Mouse (Mus musculus): ENCODE results near the gene Cmpk1. TPM values are rescaled to one million over a fixed set of nuclear protein-coding genes. Genes with fewer than 3 reads are reported as not detected.

Cmpk1 gene
- polyA plus RNA-seq, 1 experiment = not detected

- WGBS = 83% methylated on average over 3 of the region's 3 CpGs
- Histone ChIP-seq H3K27ac (ENCODE audit: insufficient read depth, low read depth, low read length) (no peak overlapping the region), H3K4me1 (ENCODE audit: control insufficient read depth, insufficient read depth, low read length) (no peaks in the 10 kb centered on the region), H3K4me3 (ENCODE audit: insufficient read depth, low read depth, low read length) (no peak overlapping the region)
- TF ChIP-seq POLR2A (IDR thresholded peaks at IDR 0.05; ENCODE audit: insufficient read depth, low read depth, low read length) = no peak
- TF ChIP-seq CTCF (IDR thresholded peaks at IDR 0.05; ENCODE audit: insufficient read depth, low read depth, low read length) = no peak
These were observed 33.9 kb downstream of the Cmpk1 start for GRCm38 (mm10) chr4:114953172-114953571.

GRCm38 (mm10) chr4:114947852-114948481, 39.1 kb downstream of the Cmpk1 start:
- no peaks in the 10 kb centered on the region for H3K4me1 ChIP-seq (ENCODE audit: control insufficient read depth, insufficient read depth, low read length)
- H3K4me3 ChIP-seq (ENCODE audit: insufficient read depth, low read depth, low read length) = no peak overlapping the region
- TF ChIP-seq POLR2A (IDR thresholded peaks at IDR 0.05; ENCODE audit: insufficient read depth, low read depth, low read length) (no peak), CTCF (IDR thresholded peaks at IDR 0.05; ENCODE audit: insufficient read depth, low read depth, low read length) (no peak)
- no peak overlapping the region for H3K27ac ChIP-seq (ENCODE audit: insufficient read depth, low read depth, low read length)
- 65% methylated on average over 7 of the region's 7 CpGs for WGBS

GRCm38 (mm10) chr4:114947395-114947794, 39.6 kb downstream of the Cmpk1 start:
- Histone ChIP-seq H3K27ac (ENCODE audit: insufficient read depth, low read depth, low read length) (no peak overlapping the region), H3K4me1 (ENCODE audit: control insufficient read depth, insufficient read depth, low read length) (no peaks in the 10 kb centered on the region), H3K4me3 (ENCODE audit: insufficient read depth, low read depth, low read length) (no peak overlapping the region)
- 29% methylated on average over 6 of the region's 6 CpGs for WGBS
- TF ChIP-seq POLR2A (IDR thresholded peaks at IDR 0.05; ENCODE audit: insufficient read depth, low read depth, low read length) (no peak), CTCF (IDR thresholded peaks at IDR 0.05; ENCODE audit: insufficient read depth, low read depth, low read length) (no peak)

GRCm38 (mm10) chr4:114946416-114946815, 40.6 kb downstream of the Cmpk1 start:
- no peak for TF ChIP-seq CTCF (IDR thresholded peaks at IDR 0.05; ENCODE audit: insufficient read depth, low read depth, low read length)
- no peak for TF ChIP-seq POLR2A (IDR thresholded peaks at IDR 0.05; ENCODE audit: insufficient read depth, low read depth, low read length)
- Histone ChIP-seq H3K27ac (ENCODE audit: insufficient read depth, low read depth, low read length) (no peak overlapping the region), H3K4me3 (ENCODE audit: insufficient read depth, low read depth, low read length) (no peak overlapping the region), H3K4me1 (ENCODE audit: control insufficient read depth, insufficient read depth, low read length) (no peaks in the 10 kb centered on the region)
- 99% methylated on average over 4 of the region's 4 CpGs for WGBS

- TF ChIP-seq POLR2A (IDR thresholded peaks at IDR 0.05; ENCODE audit: insufficient read depth, low read depth, low read length) (no peak), CTCF (IDR thresholded peaks at IDR 0.05; ENCODE audit: insufficient read depth, low read depth, low read length) (no peak)
- Histone ChIP-seq H3K27ac (ENCODE audit: insufficient read depth, low read depth, low read length) (no peak overlapping the region), H3K4me1 (ENCODE audit: control insufficient read depth, insufficient read depth, low read length) (peaks cover 3% of the 10 kb centered on the region), H3K4me3 (ENCODE audit: insufficient read depth, low read depth, low read length) (no peak overlapping the region)
- WGBS = 61% methylated on average over 5 of the region's 5 CpGs
These were observed 42.0 kb downstream of the Cmpk1 start for GRCm38 (mm10) chr4:114945021-114945420.

GRCm38 (mm10) chr4:114942583-114942982, 44.5 kb downstream of the Cmpk1 start:
- TF ChIP-seq CTCF (IDR thresholded peaks at IDR 0.05; ENCODE audit: insufficient read depth, low read depth, low read length) = no peak
- TF ChIP-seq POLR2A (IDR thresholded peaks at IDR 0.05; ENCODE audit: insufficient read depth, low read depth, low read length) = no peak
- Histone ChIP-seq H3K4me1 (ENCODE audit: control insufficient read depth, insufficient read depth, low read length) (peaks cover 12% of the 10 kb centered on the region), H3K27ac (ENCODE audit: insufficient read depth, low read depth, low read length) (no peak overlapping the region), H3K4me3 (ENCODE audit: insufficient read depth, low read depth, low read length) (no peak overlapping the region)
- 66% methylated on average over 8 of the region's 8 CpGs for WGBS

GRCm38 (mm10) chr4:114942112-114942511, 44.9 kb downstream of the Cmpk1 start:
- 74% methylated on average over 4 of the region's 4 CpGs for WGBS
- Histone ChIP-seq H3K27ac (ENCODE audit: insufficient read depth, low read depth, low read length) (no peak overlapping the region), H3K4me1 (ENCODE audit: control insufficient read depth, insufficient read depth, low read length) (peaks cover 13% of the 10 kb centered on the region), H3K4me3 (ENCODE audit: insufficient read depth, low read depth, low read length) (no peak overlapping the region)
- TF ChIP-seq POLR2A (IDR thresholded peaks at IDR 0.05; ENCODE audit: insufficient read depth, low read depth, low read length) = no peak
- no peak for TF ChIP-seq CTCF (IDR thresholded peaks at IDR 0.05; ENCODE audit: insufficient read depth, low read depth, low read length)

- H3K27ac ChIP-seq (ENCODE audit: insufficient read depth, low read depth, low read length) = no peak overlapping the region
- 93% methylated on average over 4 of the region's 4 CpGs for WGBS
- no peak for TF ChIP-seq CTCF (IDR thresholded peaks at IDR 0.05; ENCODE audit: insufficient read depth, low read depth, low read length)
- no peak for TF ChIP-seq POLR2A (IDR thresholded peaks at IDR 0.05; ENCODE audit: insufficient read depth, low read depth, low read length)
- no peak overlapping the region for H3K4me3 ChIP-seq (ENCODE audit: insufficient read depth, low read depth, low read length)
- peaks cover 13% of the 10 kb centered on the region for H3K4me1 ChIP-seq (ENCODE audit: control insufficient read depth, insufficient read depth, low read length)
These were observed 45.7 kb downstream of the Cmpk1 start for GRCm38 (mm10) chr4:114941311-114941710.

- H3K4me3 ChIP-seq (ENCODE audit: insufficient read depth, low read depth, low read length) = no peak overlapping the region
- WGBS = 73% methylated on average over 3 of the region's 3 CpGs
- H3K27ac ChIP-seq (ENCODE audit: insufficient read depth, low read depth, low read length) = peak overlapping the region; percentile 69
- peaks cover 13% of the 10 kb centered on the region for H3K4me1 ChIP-seq (ENCODE audit: control insufficient read depth, insufficient read depth, low read length)
- TF ChIP-seq CTCF (IDR thresholded peaks at IDR 0.05; ENCODE audit: insufficient read depth, low read depth, low read length) (no peak), POLR2A (IDR thresholded peaks at IDR 0.05; ENCODE audit: insufficient read depth, low read depth, low read length) (no peak)
These were observed 48.8 kb downstream of the Cmpk1 start for GRCm38 (mm10) chr4:114938248-114938647.

Measured in olfactory bulb, adult 2 months (tissue).